Mouse (Mus musculus) v-Abl transformed pro-B cells (cell line): ENCODE measurements around the gene Mia.

Experiments used
- in situ Hi-C, 2 experiments: fragments of 400-800 bp; cut with MboI; formaldehyde crosslinking; loops; one replicate each; pipeline ENCODE4 v1.15.1; 2025; ENCODE audit not compliant: unreplicated experiment in 2 of 2

Mia gene

GRCm38 (mm10) chr7:27192434-27192833, 11.5 kb upstream of the Mia start:
- in situ Hi-C loops: loop anchor here in 1 of 2 experiments (25.0 kb wide), 1 partner anchor 395 kb away; the partner anchor contains the start of gene Akt2

- in situ Hi-C loops: loop anchor here (5.0 to 25.0 kb wide), 2 partner anchors 38 to 398 kb away; partner anchors contain the start of genes Akt2 (in 1 of the 2) and Itpkc (in 1 of the 2)
These were observed 8.4 kb upstream of the Mia start for GRCm38 (mm10) chr7:27189271-27189931.

GRCm38 (mm10) chr7:27185986-27186385, 5.0 kb upstream of the Mia start:
- in situ Hi-C loops: loop anchor here (5.0 to 25.0 kb wide), 2 partner anchors 41 to 401 kb away; partner anchors contain the start of genes Akt2 (in 1 of the 2) and Itpkc (in 1 of the 2)

- in situ Hi-C loops: loop anchor here (5.0 to 25.0 kb wide), 2 partner anchors 42 to 402 kb away; partner anchors contain the start of genes Akt2 (in 1 of the 2) and Itpkc (in 1 of the 2)
These were observed 4.0 kb upstream of the Mia start for GRCm38 (mm10) chr7:27184964-27185363.

GRCm38 (mm10) chr7:27182498-27182897, 1.5 kb upstream of the Mia start:
- in situ Hi-C loops: loop anchor here in 1 of 2 experiments (25.0 kb wide), 1 partner anchor 405 kb away; the partner anchor contains the start of gene Akt2

GRCm38 (mm10) chr7:27180036-27180435, 921 bp downstream of the Mia start:
- in situ Hi-C loops: loop anchor here in 1 of 2 experiments (25.0 kb wide), 1 partner anchor 407 kb away; the partner anchor contains the start of gene Akt2

- in situ Hi-C loops: loop anchor here in 1 of 2 experiments (25.0 kb wide), 1 partner anchor 408 kb away; the partner anchor contains the start of gene Akt2
These were observed 1.6 kb downstream of the Mia start for GRCm38 (mm10) chr7:27179217-27179918.

GRCm38 (mm10) chr7:27178324-27179216, 2.4 kb downstream of the Mia start, which contains the start of gene Rab4b:
Rab4b (minus strand) TSS chr7:27178896.
- in situ Hi-C loops: loop anchor here in 1 of 2 experiments (25.0 kb wide), 1 partner anchor 409 kb away; the partner anchor contains the start of gene Akt2

GRCm38 (mm10) chr7:27177942-27178323, 3.0 kb downstream of the Mia start:
- in situ Hi-C loops: loop anchor here in 1 of 2 experiments (25.0 kb wide), 1 partner anchor 409 kb away; the partner anchor contains the start of gene Akt2

GRCm38 (mm10) chr7:27174896-27175295, 6.1 kb downstream of the Mia start:
- in situ Hi-C loops: loop anchor here in 1 of 2 experiments (25.0 kb wide), 2 partner anchors 412 to 1012 kb away; partner anchors contain the start of genes Akt2 and Dyrk1b

GRCm38 (mm10) chr7:27174496-27174895, 6.5 kb downstream of the Mia start:
- in situ Hi-C loops: loop anchor here in 1 of 2 experiments (25.0 kb wide), 1 partner anchor 1013 kb away; the partner anchor contains the start of gene Dyrk1b

GRCm38 (mm10) chr7:27170981-27171380, 10.0 kb downstream of the Mia start:
- in situ Hi-C loops: loop anchor here in 1 of 2 experiments (25.0 kb wide), 1 partner anchor 1016 kb away; the partner anchor contains the start of gene Dyrk1b

- in situ Hi-C loops: loop anchor here in 1 of 2 experiments (25.0 kb wide), 1 partner anchor 1019 kb away; the partner anchor contains the start of gene Dyrk1b
These were observed 12.6 kb downstream of the Mia start for GRCm38 (mm10) chr7:27168371-27168770.

- in situ Hi-C loops: loop anchor here in 1 of 2 experiments (25.0 kb wide), 1 partner anchor 1020 kb away; the partner anchor contains the start of gene Dyrk1b
These were observed 13.4 kb downstream of the Mia start for GRCm38 (mm10) chr7:27167475-27168094.

- in situ Hi-C loops: loop anchor here in 1 of 2 experiments (25.0 kb wide), 1 partner anchor 1020 kb away; the partner anchor contains the start of gene Dyrk1b
These were observed 14.1 kb downstream of the Mia start, which contains the start of gene Egln2 for GRCm38 (mm10) chr7:27166614-27167474. Egln2 (minus strand) TSS chr7:27166802.

GRCm38 (mm10) chr7:27166229-27166613, 14.7 kb downstream of the Mia start:
- in situ Hi-C loops: loop anchor here in 1 of 2 experiments (25.0 kb wide), 1 partner anchor 1021 kb away; the partner anchor contains the start of gene Dyrk1b

GRCm38 (mm10) chr7:27165696-27166095, 15.3 kb downstream of the Mia start:
- in situ Hi-C loops: loop anchor here in 1 of 2 experiments (25.0 kb wide), 1 partner anchor 1022 kb away; the partner anchor contains the start of gene Dyrk1b
